Mouse (Mus musculus): ENCODE data around the gene Mettl7b.

GRCm38 (mm10) chr10:128912268-128912667 lies 48.5 kb downstream of the Mettl7b start:
- TF ChIP-seq POLR2A (IDR thresholded peaks at IDR 0.05; ENCODE audit: borderline replicate concordance, insufficient read depth, low read length): no peak
- TF ChIP-seq CTCF (IDR thresholded peaks at IDR 0.05; ENCODE audit: borderline replicate concordance, insufficient read depth, low read depth, low read length): no peak

Data from cerebellum, adult 2 months (tissue).